ENCODE assay signal across 21 mouse cellular contexts in the genomic region with DNA sequence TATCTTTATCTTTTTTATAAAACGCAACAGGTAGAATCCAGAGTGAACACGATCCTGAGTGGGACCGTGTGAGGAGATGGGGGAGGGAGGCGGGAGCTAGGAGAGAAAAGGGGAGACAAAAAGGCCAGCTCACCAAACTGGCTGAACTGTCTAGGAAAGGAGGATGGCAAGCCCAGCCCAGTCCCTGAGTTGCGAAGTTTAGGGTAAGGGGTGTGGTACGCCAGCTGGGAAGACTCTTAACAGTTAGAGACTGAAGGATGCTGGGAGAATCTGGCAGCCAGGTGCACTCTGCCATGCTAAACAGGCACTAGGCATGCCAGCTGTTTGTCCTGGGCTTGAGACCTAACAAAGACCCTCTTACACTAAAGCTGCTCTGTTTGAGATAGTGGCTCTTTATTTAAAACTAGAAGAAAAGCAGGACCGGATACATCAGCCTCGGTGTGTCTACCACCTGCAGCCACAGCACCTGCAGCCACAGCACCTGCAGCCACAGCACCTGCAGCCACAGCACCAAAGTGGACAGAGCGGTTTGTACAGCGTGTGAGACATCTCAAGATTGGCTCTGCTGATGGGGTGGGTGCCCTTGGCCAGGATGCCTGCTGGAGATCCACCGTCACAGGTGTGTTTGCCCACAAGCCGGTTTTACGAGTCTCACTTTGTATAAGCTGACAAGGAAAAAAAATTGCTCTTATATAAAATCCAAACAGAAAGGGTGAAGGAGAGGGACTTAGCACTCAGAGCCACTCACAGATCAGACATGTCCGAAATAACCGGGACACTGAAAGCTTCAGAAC.
DNase-seq lines count a peak whose midpoint lies in the region; ATAC-seq and TF ChIP-seq lines count a peak whose summit lies in the region.
"Had no signal": no experiment of that assay in that cellular context is flagged by ENCODE, and none has a peak within 500 bp of the region (broad histone marks: within the 10 kb centered on the region; RNA-seq: fewer than 3 reads in every experiment).

No protein-coding gene starts in this region.

- H3K4me2 ChIP-seq in lung, embryonic 14.5 days: peak overlapping the region; percentile 29
- peak overlapping the region; percentile 40 for H3K4me2 ChIP-seq in lung, embryonic 15.5 days
- 0 out of 2 replicates have a peak overlapping the region, but pooled peaks have one; percentile 5 for H3K4me2 ChIP-seq in stomach, embryonic 15.5 days
- no peak overlapping the region for H3K4me2 ChIP-seq in hindbrain, embryonic 11.5 days (replicated peaks; ENCODE audit: low read depth, low read length)
- H3K4me2 ChIP-seq: embryonic facial prominence, embryonic 13.5 days; hindbrain, embryonic 12.5 days; liver, embryonic 11.5 days had no signal

- peak overlapping the region; percentile 77 for H3K27ac ChIP-seq in lung, embryonic 14.5 days (ENCODE audit: low read depth)
- H3K27ac ChIP-seq in lung, embryonic 15.5 days: peak overlapping the region; percentile 71
- 0 out of 2 replicates have a peak overlapping the region, but pooled peaks have one; percentile 13 for H3K27ac ChIP-seq in stomach, embryonic 15.5 days
- no peak overlapping the region for H3K27ac ChIP-seq in hindbrain, embryonic 11.5 days (ENCODE audit: low read depth, low read length)
- H3K27ac ChIP-seq: embryonic facial prominence, embryonic 13.5 days; hindbrain, embryonic 12.5 days; left cerebral cortex, adult 2 months; macrophage; midbrain, embryonic 10.5 days had no signal

- no peak for TF ChIP-seq CTCF in lung, embryonic 14.5 days (IDR thresholded peaks at IDR 0.05; ENCODE audit: low read depth)

- no peaks in the 10 kb centered on the region for H3K27me3 ChIP-seq in lung, embryonic 14.5 days (ENCODE audit: insufficient read depth, low read length)
- H3K27me3 ChIP-seq in lung, embryonic 15.5 days: no peaks in the 10 kb centered on the region
- H3K27me3 ChIP-seq in stomach, embryonic 15.5 days (replicated peaks): no peaks in the 10 kb centered on the region
- H3K27me3 ChIP-seq in hindbrain, embryonic 11.5 days (ENCODE audit: control insufficient read depth, insufficient read depth, low read length): no peaks in the 10 kb centered on the region
- H3K27me3 ChIP-seq: embryonic facial prominence, embryonic 13.5 days; hindbrain, embryonic 12.5 days had no signal

- no peaks in the 10 kb centered on the region for H3K4me1 ChIP-seq in lung, embryonic 14.5 days (ENCODE audit: insufficient read depth)
- H3K4me1 ChIP-seq in lung, embryonic 15.5 days: peaks cover 4% of the 10 kb centered on the region; the same call in 1 of the 2 replicates
- no peaks in the 10 kb centered on the region for H3K4me1 ChIP-seq in stomach, embryonic 15.5 days
- H3K4me1 ChIP-seq in hindbrain, embryonic 11.5 days (replicated peaks; ENCODE audit: control insufficient read depth, insufficient read depth, low read length): no peaks in the 10 kb centered on the region
- H3K4me1 ChIP-seq: embryonic facial prominence, embryonic 13.5 days; hindbrain, embryonic 12.5 days; midbrain, embryonic 10.5 days had no signal

- H3K4me3 ChIP-seq in lung, embryonic 14.5 days (ENCODE audit: low read depth, low read length): no peak overlapping the region
- H3K4me3 ChIP-seq in lung, embryonic 15.5 days: no peak overlapping the region
- no peak overlapping the region for H3K4me3 ChIP-seq in stomach, embryonic 15.5 days (replicated peaks)
- no peak overlapping the region for H3K4me3 ChIP-seq in hindbrain, embryonic 11.5 days (ENCODE audit: low read depth, low read length)
- H3K4me3 ChIP-seq: embryonic facial prominence, embryonic 13.5 days; hindbrain, embryonic 12.5 days; left cerebral cortex, adult 2 months; midbrain, embryonic 10.5 days had no signal

- H3K36me3 ChIP-seq in lung, embryonic 14.5 days (ENCODE audit: insufficient read depth): no peaks in the 10 kb centered on the region
- no peaks in the 10 kb centered on the region for H3K36me3 ChIP-seq in lung, embryonic 15.5 days
- no peaks in the 10 kb centered on the region for H3K36me3 ChIP-seq in stomach, embryonic 15.5 days
- no peaks in the 10 kb centered on the region for H3K36me3 ChIP-seq in hindbrain, embryonic 11.5 days (ENCODE audit: control insufficient read depth, insufficient read depth, low read length)
- H3K36me3 ChIP-seq: embryonic facial prominence, embryonic 13.5 days; hindbrain, embryonic 12.5 days; midbrain, embryonic 10.5 days had no signal

- ATAC-seq in lung, embryonic 14.5 days (ENCODE audit: insufficient read depth): peak; percentile 90
- ATAC-seq in lung, embryonic 15.5 days (ENCODE audit: borderline replicate concordance, extremely low read depth, low FRiP score, low TSS enrichment): peak; percentile 65; the same call in 1 of the 2 replicates
- ATAC-seq in stomach, embryonic 15.5 days (ENCODE audit: insufficient read depth, low FRiP score, low read depth): peak; percentile 63; the same call in 1 of the 2 replicates
- no peak for ATAC-seq in hindbrain, embryonic 11.5 days (ENCODE audit: low FRiP score)
- ATAC-seq: forebrain, embryonic 16.5 days; Patski had no signal

- no peaks in the 10 kb centered on the region for H3K9me3 ChIP-seq in lung, embryonic 14.5 days (ENCODE audit: low read depth, low read length)
- H3K9me3 ChIP-seq in lung, embryonic 15.5 days: no peaks in the 10 kb centered on the region
- H3K9me3 ChIP-seq in stomach, embryonic 15.5 days: no peaks in the 10 kb centered on the region
- no peaks in the 10 kb centered on the region for H3K9me3 ChIP-seq in hindbrain, embryonic 11.5 days (ENCODE audit: control insufficient read depth, low read length)
- H3K9me3 ChIP-seq: embryonic facial prominence, embryonic 13.5 days; hindbrain, embryonic 12.5 days; midbrain, embryonic 10.5 days had no signal

- no peak overlapping the region for H3K9ac ChIP-seq in lung, embryonic 14.5 days
- H3K9ac ChIP-seq in lung, embryonic 15.5 days: no peak overlapping the region
- H3K9ac ChIP-seq in stomach, embryonic 15.5 days: no peak overlapping the region
- H3K9ac ChIP-seq in hindbrain, embryonic 11.5 days (ENCODE audit: low read depth, low read length): no peak overlapping the region
- H3K9ac ChIP-seq: embryonic facial prominence, embryonic 13.5 days; hindbrain, embryonic 12.5 days had no signal

- peak; percentile 64 for DNase-seq in lung, embryonic 14.5 days
- DNase-seq in lung, postnatal 14 days: no peak
- DNase-seq in A20 (ENCODE audit: low read depth, low spot score): peak; percentile 31
- DNase-seq in adrenal gland, postnatal 36 days: no peak
- DNase-seq in hindbrain, embryonic 11.5 days (ENCODE audit: low spot score): no peak
- DNase-seq: adrenal gland, adult 8-10 months; cerebellum, adult 9-11 months; gastrocnemius, postnatal 36 days; kidney, adult 8-10 months; kidney, postnatal 14 days; right cerebral cortex, postnatal 4 days had no signal

- 57% methylated on average over 15 of the region's 15 CpGs for WGBS in lung, embryonic 14.5 days
- 62% methylated on average over 15 of the region's 15 CpGs for WGBS in lung, embryonic 15.5 days
- WGBS in stomach, embryonic 15.5 days: 64% methylated on average over 15 of the region's 15 CpGs
- 91% methylated on average over 15 of the region's 15 CpGs for WGBS in hindbrain, embryonic 11.5 days

Comparison
In these comparisons a context has a peak if more than half of its experiments do, and no peak if none do; other contexts are left out.
1. DNase-seq: peak in lung, embryonic 14.5 days (single experiment) and A20 (single experiment); none in lung, postnatal 14 days (single experiment), adrenal gland, postnatal 36 days (0 of 2) and hindbrain, embryonic 11.5 days (single experiment).